15 mouse cellular contexts compared by ENCODE assay signal in the genomic region with DNA sequence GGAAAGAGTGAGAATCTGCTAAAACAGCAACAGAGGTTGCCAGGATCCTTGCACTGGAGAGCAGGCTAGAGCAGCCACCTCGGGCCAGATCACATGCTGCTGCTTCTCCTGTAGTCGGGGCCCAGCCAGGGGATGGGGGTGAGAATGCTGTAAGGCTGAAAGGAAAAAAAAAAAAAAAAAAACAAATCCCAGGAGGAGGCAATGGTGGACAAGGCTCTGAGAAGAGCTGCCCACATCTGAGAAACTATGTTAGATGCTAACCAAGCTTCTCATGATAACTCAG. TPM values are rescaled to one million over a fixed set of nuclear protein-coding genes. Genes with fewer than 3 reads are reported as not detected.
A peak's percentile ranks its signal among the peaks of the same experiment; 100 is the strongest.
DNase-seq lines count a peak whose midpoint lies in the region; ATAC-seq and TF ChIP-seq lines count a peak whose summit lies in the region.
"Had no signal": no experiment of that assay in that cellular context is flagged by ENCODE, and none has a peak within 500 bp of the region (broad histone marks: within the 10 kb centered on the region; RNA-seq: fewer than 3 reads in every experiment).

No protein-coding gene starts in this region.

- WGBS in cerebellum, adult 2 months = 10% methylated on average over 2 of the region's 2 CpGs
- WGBS in hindbrain, embryonic 15.5 days = 10% methylated on average over 2 of the region's 2 CpGs
- 24% methylated on average over 2 of the region's 2 CpGs for WGBS in hindbrain, embryonic 12.5 days
- WGBS in lung, embryonic 14.5 days = 21% methylated on average over 2 of the region's 2 CpGs
- WGBS in lung, postnatal 0 days = 30% methylated on average over 2 of the region's 2 CpGs
- WGBS in stomach, embryonic 16.5 days = 29% methylated on average over 2 of the region's 2 CpGs
- WGBS in forebrain, postnatal 0 days = 21% methylated on average over 2 of the region's 2 CpGs

- no peak overlapping the region for H3K9ac ChIP-seq in hindbrain, embryonic 15.5 days
- H3K9ac ChIP-seq in hindbrain, embryonic 12.5 days = no peak overlapping the region
- no peak overlapping the region for H3K9ac ChIP-seq in lung, embryonic 14.5 days
- H3K9ac ChIP-seq in lung, postnatal 0 days (replicated peaks; ENCODE audit: low read depth) = no peak overlapping the region
- H3K9ac ChIP-seq in stomach, embryonic 16.5 days (ENCODE audit: low read length) = peak overlapping the region; percentile 64; the same call in 1 of the 2 replicates
- H3K9ac ChIP-seq in forebrain, postnatal 0 days = no peak overlapping the region
- H3K9ac ChIP-seq: liver, embryonic 14.5 days had no signal

- no peak overlapping the region for H3K4me2 ChIP-seq in hindbrain, embryonic 15.5 days
- H3K4me2 ChIP-seq in hindbrain, embryonic 12.5 days (replicated peaks) = no peak overlapping the region
- no peak overlapping the region for H3K4me2 ChIP-seq in lung, embryonic 14.5 days
- no peak overlapping the region for H3K4me2 ChIP-seq in lung, postnatal 0 days (replicated peaks; ENCODE audit: low read depth, low read length)
- H3K4me2 ChIP-seq in stomach, embryonic 16.5 days (ENCODE audit: low read depth, low read length) = 0 out of 2 replicates have a peak overlapping the region, but pooled peaks have one; percentile 20
- no peak overlapping the region for H3K4me2 ChIP-seq in forebrain, postnatal 0 days (ENCODE audit: low read depth)
- H3K4me2 ChIP-seq: neural tube, embryonic 12.5 days had no signal

- H3K27me3 ChIP-seq in cerebellum, adult 2 months (ENCODE audit: control insufficient read depth, insufficient read depth, low read length) = no peaks in the 10 kb centered on the region
- H3K27me3 ChIP-seq in hindbrain, embryonic 15.5 days = peaks cover 8% of the 10 kb centered on the region
- peaks cover 53% of the 10 kb centered on the region for H3K27me3 ChIP-seq in hindbrain, embryonic 12.5 days
- peaks cover 20% of the 10 kb centered on the region for H3K27me3 ChIP-seq in lung, embryonic 14.5 days (ENCODE audit: insufficient read depth, low read length)
- no peaks in the 10 kb centered on the region for H3K27me3 ChIP-seq in lung, postnatal 0 days (replicated peaks; ENCODE audit: insufficient read depth, low read length)
- H3K27me3 ChIP-seq in stomach, embryonic 16.5 days (ENCODE audit: control insufficient read depth, insufficient read depth, low read length) = no peaks in the 10 kb centered on the region
- H3K27me3 ChIP-seq in forebrain, postnatal 0 days (ENCODE audit: insufficient read depth, low read length) = peaks cover 24% of the 10 kb centered on the region

- DNase-seq in cerebellum, adult 2 months = no peak
- no peak for DNase-seq in lung, embryonic 14.5 days
- DNase-seq in lung, postnatal 0 days (ENCODE audit: low spot score) = no peak
- DNase-seq in forebrain, postnatal 0 days = no peak
- DNase-seq: right cerebral cortex, postnatal 14 days had no signal

- TF ChIP-seq CTCF in cerebellum, adult 2 months (IDR thresholded peaks at IDR 0.05; ENCODE audit: borderline replicate concordance, insufficient read depth, low read depth, low read length) = no peak
- no peak for TF ChIP-seq CTCF in lung, embryonic 14.5 days (IDR thresholded peaks at IDR 0.05; ENCODE audit: low read depth)
- no peak for TF ChIP-seq CTCF in lung, postnatal 0 days (IDR thresholded peaks at IDR 0.05)
- TF ChIP-seq CTCF in forebrain, postnatal 0 days (IDR thresholded peaks at IDR 0.05; ENCODE audit: low read depth) = no peak

- no peak overlapping the region for H3K4me3 ChIP-seq in cerebellum, adult 2 months (replicated peaks; ENCODE audit: insufficient read depth, low read depth, low read length)
- H3K4me3 ChIP-seq in hindbrain, embryonic 15.5 days = no peak overlapping the region
- H3K4me3 ChIP-seq in hindbrain, embryonic 12.5 days = no peak overlapping the region
- H3K4me3 ChIP-seq in lung, embryonic 14.5 days (ENCODE audit: low read depth, low read length) = no peak overlapping the region
- H3K4me3 ChIP-seq in lung, postnatal 0 days (ENCODE audit: low read depth, low read length) = no peak overlapping the region
- H3K4me3 ChIP-seq in stomach, embryonic 16.5 days (replicated peaks; ENCODE audit: low read length) = no peak overlapping the region
- no peak overlapping the region for H3K4me3 ChIP-seq in forebrain, postnatal 0 days (ENCODE audit: low read depth, low read length)
- H3K4me3 ChIP-seq: hindbrain, embryonic 10.5 days; midbrain, embryonic 10.5 days; neural tube, embryonic 12.5 days had no signal

- no peak for ATAC-seq in cerebellum, adult (ENCODE audit: insufficient number of reproducible peaks, low FRiP score, low TSS enrichment)
- no peak for ATAC-seq in hindbrain, embryonic 15.5 days (ENCODE audit: low FRiP score, low read depth)
- ATAC-seq in hindbrain, embryonic 12.5 days (ENCODE audit: low FRiP score) = no peak
- no peak for ATAC-seq in lung, embryonic 14.5 days (ENCODE audit: insufficient read depth)
- no peak for ATAC-seq in lung, postnatal 0 days
- ATAC-seq in stomach, embryonic 16.5 days (ENCODE audit: insufficient read depth, low FRiP score) = no peak
- ATAC-seq in forebrain, postnatal 0 days = no peak
- ATAC-seq: activated CD4-positive, CD25-positive, alpha-beta regulatory T cell, adult 4 months had no signal

- no peak for TF ChIP-seq POLR2A in cerebellum, adult 2 months (IDR thresholded peaks at IDR 0.05; ENCODE audit: borderline replicate concordance, insufficient read depth, low read length)

- no peaks in the 10 kb centered on the region for H3K9me3 ChIP-seq in hindbrain, embryonic 15.5 days
- H3K9me3 ChIP-seq in hindbrain, embryonic 12.5 days (replicated peaks) = no peaks in the 10 kb centered on the region
- no peaks in the 10 kb centered on the region for H3K9me3 ChIP-seq in lung, embryonic 14.5 days (ENCODE audit: low read depth, low read length)
- no peaks in the 10 kb centered on the region for H3K9me3 ChIP-seq in lung, postnatal 0 days (ENCODE audit: low read length)
- H3K9me3 ChIP-seq in stomach, embryonic 16.5 days (replicated peaks; ENCODE audit: control insufficient read depth, low read length) = no peaks in the 10 kb centered on the region
- H3K9me3 ChIP-seq in forebrain, postnatal 0 days (ENCODE audit: low read length) = no peaks in the 10 kb centered on the region
- H3K9me3 ChIP-seq: G1E; hindbrain, embryonic 10.5 days; midbrain, embryonic 10.5 days; neural tube, embryonic 12.5 days had no signal

- peaks cover 65% of the 10 kb centered on the region for H3K4me1 ChIP-seq in cerebellum, adult 2 months (ENCODE audit: control insufficient read depth, insufficient read depth, low read length)
- peaks cover 38% of the 10 kb centered on the region for H3K4me1 ChIP-seq in hindbrain, embryonic 15.5 days (replicated peaks)
- peaks cover 22% of the 10 kb centered on the region for H3K4me1 ChIP-seq in hindbrain, embryonic 12.5 days
- peaks cover 14% of the 10 kb centered on the region for H3K4me1 ChIP-seq in lung, embryonic 14.5 days (ENCODE audit: insufficient read depth)
- peaks cover 16% of the 10 kb centered on the region for H3K4me1 ChIP-seq in lung, postnatal 0 days (ENCODE audit: insufficient read depth, low read depth, low read length)
- peaks cover 41% of the 10 kb centered on the region for H3K4me1 ChIP-seq in stomach, embryonic 16.5 days (ENCODE audit: control insufficient read depth, insufficient read depth, low read length)
- H3K4me1 ChIP-seq in forebrain, postnatal 0 days (ENCODE audit: insufficient read depth) = peaks cover 5% of the 10 kb centered on the region; the same call in 1 of the 2 replicates

- H3K36me3 ChIP-seq in hindbrain, embryonic 15.5 days = no peaks in the 10 kb centered on the region
- H3K36me3 ChIP-seq in hindbrain, embryonic 12.5 days = no peaks in the 10 kb centered on the region
- H3K36me3 ChIP-seq in lung, embryonic 14.5 days (ENCODE audit: insufficient read depth) = no peaks in the 10 kb centered on the region
- no peaks in the 10 kb centered on the region for H3K36me3 ChIP-seq in lung, postnatal 0 days (ENCODE audit: insufficient read depth, low read length)
- no peaks in the 10 kb centered on the region for H3K36me3 ChIP-seq in stomach, embryonic 16.5 days (ENCODE audit: control insufficient read depth, insufficient read depth, low read length)
- H3K36me3 ChIP-seq in forebrain, postnatal 0 days (ENCODE audit: insufficient read depth) = no peaks in the 10 kb centered on the region
- H3K36me3 ChIP-seq: G1E; hindbrain, embryonic 10.5 days; midbrain, embryonic 10.5 days; neural tube, embryonic 12.5 days had no signal

- TF ChIP-seq EP300 in lung, postnatal 0 days (IDR thresholded peaks at IDR 0.05) = no peak

- peak overlapping the region; percentile 60 for H3K27ac ChIP-seq in cerebellum, adult 2 months (ENCODE audit: insufficient read depth, low read length)
- H3K27ac ChIP-seq in hindbrain, embryonic 15.5 days (replicated peaks) = peak overlapping the region; percentile 34; the same call in 1 of the 2 replicates
- no peak overlapping the region for H3K27ac ChIP-seq in hindbrain, embryonic 12.5 days
- H3K27ac ChIP-seq in lung, embryonic 14.5 days (ENCODE audit: low read depth) = peak overlapping the region; percentile 32
- H3K27ac ChIP-seq in lung, postnatal 0 days (ENCODE audit: low read length) = no peak overlapping the region
- H3K27ac ChIP-seq in stomach, embryonic 16.5 days (ENCODE audit: low read length) = peak overlapping the region; percentile 89
- H3K27ac ChIP-seq in forebrain, postnatal 0 days (ENCODE audit: low read depth, low read length) = no peak overlapping the region
- H3K27ac ChIP-seq: hindbrain, embryonic 10.5 days; liver, embryonic 14.5 days; neural tube, embryonic 12.5 days had no signal

RNA-seq across cellular contexts. Expression of gene Nacc2, which starts 3.8 kb away (rescaled TPM):
- polyA plus RNA-seq in cerebellum, adult 2 months (2012; rRNA removed) = 117 and 124 TPM in 2 replicates
- 18.0 and 21.3 TPM in 2 replicates for polyA plus RNA-seq in hindbrain, embryonic 15.5 days (2015; fragmentation: Nextera tagmentation; extraction: Ambion mirVana)
- polyA plus RNA-seq in hindbrain, embryonic 12.5 days (2016; fragmentation: Nextera tagmentation; extraction: Ambion mirVana) = 12.6 and 15.0 TPM in 2 replicates
- 8.6 and 9.4 TPM in 2 replicates for polyA plus RNA-seq in lung, embryonic 14.5 days (2014; fragmentation: Nextera tagmentation; extraction: Ambion mirVana)
- polyA plus RNA-seq in lung, postnatal 0 days (2015; fragmentation: Nextera tagmentation; extraction: Ambion mirVana) = 7.1 and 9.2 TPM in 2 replicates
- polyA plus RNA-seq in stomach, embryonic 16.5 days (2015; fragmentation: Nextera tagmentation; extraction: Ambion mirVana) = 16.8 and 18.8 TPM in 2 replicates
- total RNA-seq in forebrain, postnatal 0 days (2014; rRNA removed) = 18.5 and 18.9 TPM in 2 replicates
- polyA plus RNA-seq in forebrain, postnatal 0 days (2015; fragmentation: Nextera tagmentation; extraction: Ambion mirVana) = 12.3 and 18.3 TPM in 2 replicates

Comparison
In these comparisons a context has a peak if more than half of its experiments do, and no peak if none do; other contexts are left out.
1. H3K27ac ChIP-seq: peak in cerebellum, adult 2 months (single experiment), hindbrain, embryonic 15.5 days (single experiment), lung, embryonic 14.5 days (single experiment) and stomach, embryonic 16.5 days (single experiment); none in hindbrain, embryonic 12.5 days (single experiment), lung, postnatal 0 days (single experiment) and forebrain, postnatal 0 days (single experiment).